Mouse (Mus musculus) lung, adult 2 months (tissue): ENCODE results near the gene Rbfox2.

Experiments used
- CTCF ChIP-seq: fragments of 200-500 bp; IDR thresholded peaks from 2 replicates; pipeline ENCODE4 v1.5.1; 2011; ENCODE audit warnings: mild to moderate bottlenecking, low read length, control low read depth; ENCODE audit not compliant: insufficient read depth
- POLR2A ChIP-seq: fragments of 200-500 bp; IDR thresholded peaks from 2 replicates; pipeline ENCODE4 v1.6.1; 2011; ENCODE audit warnings: low read depth, mild to moderate bottlenecking, control low read depth, low read length, borderline replicate concordance; ENCODE audit errors: extremely low read depth

- no peak for TF ChIP-seq POLR2A
- TF ChIP-seq CTCF, result no peak
Observed at GRCm38 (mm10) chr15:77219571-77219970, 87.2 kb downstream of the Rbfox2 start.
